Mouse (Mus musculus) hindbrain, postnatal 0 days (tissue): ENCODE data around the gene Rpn2. TPM values are rescaled to one million over a fixed set of nuclear protein-coding genes. Genes with fewer than 3 reads are reported as not detected.

Experiments
- ATAC-seq: fragments of 200-750 bp; cut with Nextera tagmentation; 2 replicates; pipeline ENCODE4 v1.8.0; 2017; ENCODE audit warnings: mild to moderate bottlenecking, moderate TSS enrichment, moderate library complexity
- DNase-seq: peaks from one replicate; pipeline ENCODE4 v3.0.0-alpha.2; 2015; ENCODE audit warnings: low spot score
- H3K27ac ChIP-seq: fragments of 300-500 bp; sonication (generic); 2 replicates; pipeline ENCODE4 v1.5.1; 2014; ENCODE audit warnings: mild to moderate bottlenecking
- H3K27me3 ChIP-seq: fragments of 300-500 bp; sonication (generic); 2 replicates; pipeline ENCODE4 v1.6.1; 2014; ENCODE audit warnings: low read length, mixed read lengths; ENCODE audit not compliant: insufficient read depth
- H3K36me3 ChIP-seq: fragments of 300-500 bp; sonication (generic); 2 replicates; pipeline ENCODE4 v1.6.1; 2014; ENCODE audit warnings: low read length, mixed read lengths; ENCODE audit not compliant: insufficient read depth
- H3K4me1 ChIP-seq: fragments of 300-500 bp; sonication (generic); 2 replicates; pipeline ENCODE4 v1.6.1; 2014; ENCODE audit warnings: antibody characterized with exemption, low read length, mixed read lengths; ENCODE audit not compliant: insufficient read depth
- H3K4me2 ChIP-seq: fragments of 300-500 bp; sonication (generic); 2 replicates; pipeline ENCODE4 v1.6.1; 2014; ENCODE audit warnings: low read depth, mild to moderate bottlenecking, low read length, moderate library complexity, mixed read lengths
- H3K4me3 ChIP-seq: fragments of 300-500 bp; sonication (generic); 2 replicates; pipeline ENCODE4 v1.5.1; 2014; ENCODE audit warnings: low read length
- H3K9ac ChIP-seq: fragments of 300-500 bp; sonication (generic); replicated peaks from 2 replicates; pipeline ENCODE4 v1.6.1; 2014; ENCODE audit warnings: mild to moderate bottlenecking, low read length, moderate library complexity, mixed read lengths
- H3K9me3 ChIP-seq: fragments of 300-500 bp; sonication (generic); 2 replicates; pipeline ENCODE4 v1.6.1; 2016; ENCODE audit warnings: low read length, mixed read lengths
- CTCF ChIP-seq: IDR thresholded peaks from 2 replicates; pipeline ENCODE4 v1.5.1; 2016; ENCODE audit warnings: antibody characterized with exemption, control low read depth, low read depth
- WGBS: fragments of 180-500 bp; shearing (Covaris S2); extraction: QIAGEN DNeasy Blood & Tissue Kit; methylation state at CpG from one replicate; pipeline ENCODE4 v1.1.7; 2014; 5-methylcytosine and 5-hydroxymethylcytosine counted together
- polyA plus RNA-seq: library from polyadenylated mRNA; unstranded; fragments of >200 nt; fragmentation: Nextera tagmentation; extraction: Ambion mirVana; gene quantifications from 2 replicates; pipeline ENCODE4 v1.2.1, GENCODE M21; 2015
- total RNA-seq: library from RNA; depleted of rRNA; stranded (reverse); fragments of >200 nt; gene quantifications from 2 replicates; pipeline ENCODE4 v1.2.3, GENCODE M21; 2014

The Rpn2 gene
- total and polyA plus RNA-seq, 2 experiments from 2014 or later: 201 to 253 TPM

DNA sequence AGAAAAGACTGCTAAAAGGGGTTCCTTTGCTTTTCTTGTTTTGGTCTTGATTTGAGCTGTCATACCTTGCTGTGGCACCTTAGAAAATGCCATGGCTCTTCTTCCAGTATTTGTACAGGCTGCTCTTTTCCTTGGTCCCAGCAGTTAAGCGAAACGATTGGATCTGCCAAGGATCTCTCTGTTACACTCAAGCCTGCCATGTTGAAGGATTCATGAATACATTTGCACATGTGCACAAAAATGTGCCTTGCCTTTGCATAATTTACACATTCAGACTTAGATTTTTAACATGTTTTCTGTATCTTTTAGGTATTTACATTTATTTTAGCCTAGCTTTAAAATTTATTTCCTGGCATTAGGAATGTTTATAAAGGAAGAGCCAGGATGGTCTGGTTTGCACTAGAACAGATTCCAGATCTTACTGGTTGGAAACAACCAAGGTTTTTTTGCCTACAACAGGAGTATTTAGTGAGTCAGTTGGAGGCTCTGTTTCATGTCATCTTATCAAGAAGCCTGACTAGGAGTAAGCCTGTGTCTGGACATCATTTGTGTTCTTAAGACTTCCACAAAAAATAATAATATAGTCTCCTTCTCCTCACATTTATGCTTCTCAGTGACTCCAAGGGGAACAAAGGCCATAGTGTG is 29.6 kb downstream of the Rpn2 start:
- Histone ChIP-seq H3K36me3 (peaks cover 22% of the 10 kb centered on the region; the same call in 1 of the 2 replicates), H3K9ac (no peak overlapping the region), H3K4me3 (no peak overlapping the region), H3K27ac (peak overlapping the region; percentile 65), H3K4me1 (no peaks in the 10 kb centered on the region), H3K4me2 (no peak overlapping the region), H3K27me3 (no peaks in the 10 kb centered on the region), H3K9me3 (no peaks in the 10 kb centered on the region)
- no peak for DNase-seq
- ATAC-seq: no peak
- WGBS: 65% methylated on average over 2 of the region's 2 CpGs
- TF ChIP-seq CTCF: no peak

DNA sequence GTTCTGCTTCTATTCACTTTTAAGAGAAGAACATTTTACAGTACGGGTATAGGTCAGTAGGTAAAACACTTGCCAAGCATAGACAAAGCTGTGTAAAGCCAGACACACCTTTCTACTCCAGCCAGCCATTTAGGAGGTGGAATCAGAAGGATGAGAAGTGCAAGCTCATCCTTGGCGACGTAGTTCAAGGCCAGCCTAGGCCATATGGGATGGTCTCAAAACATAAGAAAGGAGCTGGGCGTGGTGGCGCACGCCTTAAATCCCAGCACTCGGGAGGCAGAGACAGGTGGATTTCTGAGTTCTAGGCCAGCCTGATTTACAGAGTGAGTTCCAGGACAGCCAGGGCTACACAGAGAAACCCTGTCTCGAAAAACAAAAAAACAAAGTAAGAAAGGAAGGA is 30.8 kb downstream of the Rpn2 start:
- Histone ChIP-seq H3K4me2 (no peak overlapping the region), H3K4me1 (peaks cover 4% of the 10 kb centered on the region; the same call in 1 of the 2 replicates), H3K27me3 (no peaks in the 10 kb centered on the region), H3K27ac (no peak overlapping the region), H3K9ac (no peak overlapping the region), H3K4me3 (no peak overlapping the region), H3K9me3 (no peaks in the 10 kb centered on the region), H3K36me3 (peaks cover 12% of the 10 kb centered on the region; the same call in 1 of the 2 replicates)
- no peak for TF ChIP-seq CTCF
- no peak for DNase-seq
- WGBS: 95% methylated on average over 8 of the region's 8 CpGs
- no peak for ATAC-seq

DNA sequence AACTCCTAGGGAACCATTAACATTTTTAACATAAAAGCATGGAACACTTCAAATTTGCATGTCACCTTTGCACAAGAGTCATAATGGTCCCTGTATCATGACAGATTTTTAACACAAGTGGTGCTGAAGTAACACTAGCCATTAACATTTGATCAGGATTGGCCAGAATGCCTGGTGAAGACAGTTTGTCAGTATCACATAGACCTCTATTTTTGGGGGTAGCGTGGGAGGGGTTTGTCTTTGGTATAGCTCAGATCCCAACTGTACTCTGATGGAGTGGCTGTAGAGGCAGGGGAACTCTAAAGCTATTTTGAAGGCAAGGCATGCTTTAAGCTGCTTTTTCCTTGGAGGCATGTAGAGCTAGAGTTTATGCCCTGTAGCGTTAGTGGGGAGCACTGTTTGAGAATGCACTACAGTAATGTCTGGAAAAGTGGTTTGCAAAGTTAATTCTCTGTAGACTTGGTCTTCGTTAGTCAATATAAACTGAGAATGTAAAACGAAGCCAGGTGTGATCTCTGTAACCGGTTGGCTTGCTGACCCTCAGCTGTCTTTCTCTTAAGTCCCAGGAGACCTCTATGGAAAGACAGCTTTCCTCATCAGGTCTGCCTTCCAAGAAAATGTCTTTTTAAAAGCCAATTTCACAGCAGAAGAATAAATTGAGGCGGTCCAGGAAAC is 32.3 kb downstream of the Rpn2 start:
- WGBS: 83% methylated on average over 6 of the region's 6 CpGs
- Histone ChIP-seq H3K4me2 (no peak overlapping the region), H3K27me3 (no peaks in the 10 kb centered on the region), H3K27ac (no peak overlapping the region), H3K4me3 (no peak overlapping the region), H3K4me1 (peaks cover 4% of the 10 kb centered on the region; the same call in 1 of the 2 replicates), H3K9ac (no peak overlapping the region), H3K36me3 (peaks cover 20% of the 10 kb centered on the region), H3K9me3 (no peaks in the 10 kb centered on the region)
- DNase-seq: no peak
- ATAC-seq: no peak
- TF ChIP-seq CTCF: no peak

DNA sequence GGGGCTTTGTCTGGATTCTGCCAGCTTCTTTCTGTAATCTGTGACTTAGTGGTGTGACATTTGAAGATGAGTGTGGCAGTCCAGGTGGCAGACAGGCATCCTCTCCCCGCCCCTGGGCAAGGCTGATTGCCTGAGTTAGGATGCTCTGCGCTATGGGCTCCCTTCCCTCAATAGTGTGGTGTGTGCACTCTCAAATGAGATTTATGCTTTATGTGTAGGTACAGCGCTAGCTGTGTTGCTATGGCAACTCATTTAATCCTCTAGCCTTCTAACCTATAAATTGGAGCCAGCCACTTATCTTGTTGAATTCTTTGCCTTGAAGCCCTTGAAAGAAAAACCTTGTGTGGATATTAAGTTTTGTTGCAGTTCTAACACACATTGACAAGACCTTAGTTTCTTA is 34.9 kb downstream of the Rpn2 start:
- ATAC-seq (0 out of 2 replicates have a peak, but pooled peaks have one; percentile 41), DNase-seq (peak; percentile 49)
- no peak overlapping the region for H3K4me3 ChIP-seq
- H3K36me3 ChIP-seq: peaks cover 40% of the 10 kb centered on the region
- peaks cover 4% of the 10 kb centered on the region; the same call in 1 of the 2 replicates for H3K4me1 ChIP-seq
- no peak for TF ChIP-seq CTCF
- peak overlapping the region; percentile 68 for H3K27ac ChIP-seq
- H3K4me2 ChIP-seq: no peak overlapping the region
- no peak overlapping the region for H3K9ac ChIP-seq
- no peaks in the 10 kb centered on the region for H3K27me3 ChIP-seq
- 54% methylated on average over 3 of the region's 3 CpGs for WGBS
- no peaks in the 10 kb centered on the region for H3K9me3 ChIP-seq

DNA sequence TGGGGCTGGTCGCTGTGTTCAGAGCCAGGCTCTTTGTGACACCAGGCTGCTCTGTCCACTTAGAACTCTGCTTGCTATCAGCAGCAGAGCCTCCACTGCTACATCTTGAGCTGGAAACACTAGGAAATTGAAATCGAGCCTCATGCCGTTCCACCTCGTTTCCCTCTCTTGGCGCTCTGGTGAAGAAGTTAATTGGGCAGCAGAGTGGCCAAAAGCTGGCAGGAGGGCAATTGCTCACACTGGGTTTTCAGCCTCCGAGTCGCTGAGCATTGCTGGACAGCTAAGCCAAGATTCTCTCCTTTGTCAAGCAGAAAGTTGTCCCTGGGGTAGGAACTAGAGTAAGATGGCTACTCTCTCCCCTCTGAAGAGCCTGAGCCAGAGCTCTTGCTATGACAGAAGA is 35.5 kb downstream of the Rpn2 start:
- Histone ChIP-seq H3K9ac (no peak overlapping the region), H3K4me2 (no peak overlapping the region), H3K9me3 (no peaks in the 10 kb centered on the region), H3K4me1 (peaks cover 4% of the 10 kb centered on the region; the same call in 1 of the 2 replicates), H3K36me3 (peaks cover 40% of the 10 kb centered on the region), H3K4me3 (no peak overlapping the region), H3K27ac (peak overlapping the region; percentile 68), H3K27me3 (no peaks in the 10 kb centered on the region)
- 31% methylated on average over 7 of the region's 7 CpGs for WGBS
- no peak for TF ChIP-seq CTCF
- peak; percentile 84 for DNase-seq
- peak; percentile 67 for ATAC-seq

DNA sequence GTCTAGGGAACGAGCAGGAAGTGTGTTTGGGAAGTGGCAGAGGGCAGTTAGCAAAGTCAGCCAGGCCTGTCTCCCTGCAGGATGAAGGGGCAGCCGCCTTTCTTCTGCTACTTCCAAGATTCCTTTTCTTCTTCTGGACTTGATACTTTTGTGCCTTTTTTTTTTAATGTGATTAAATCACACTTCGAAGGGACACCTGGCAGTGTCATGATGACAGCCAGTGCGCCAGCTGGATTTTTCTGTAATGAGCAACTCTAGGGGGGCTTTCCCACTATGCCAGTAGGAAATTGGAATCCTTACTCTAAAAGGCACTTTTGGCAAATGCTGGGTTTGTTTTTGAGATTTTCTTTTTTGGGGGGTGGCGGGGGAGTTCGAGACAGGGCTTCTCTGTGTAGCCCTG is 36.7 kb downstream of the Rpn2 start:
- no peak overlapping the region for H3K9ac ChIP-seq
- H3K9me3 ChIP-seq: no peaks in the 10 kb centered on the region
- ATAC-seq (no peak), DNase-seq (no peak)
- no peaks in the 10 kb centered on the region for H3K27me3 ChIP-seq
- H3K4me3 ChIP-seq: no peak overlapping the region
- H3K4me1 ChIP-seq: peaks cover 4% of the 10 kb centered on the region; the same call in 1 of the 2 replicates
- H3K4me2 ChIP-seq: no peak overlapping the region
- H3K27ac ChIP-seq: 0 out of 2 replicates have a peak overlapping the region, but pooled peaks have one; percentile 68
- no peak for TF ChIP-seq CTCF
- 71% methylated on average over 6 of the region's 6 CpGs for WGBS
- H3K36me3 ChIP-seq: peaks cover 35% of the 10 kb centered on the region

DNA sequence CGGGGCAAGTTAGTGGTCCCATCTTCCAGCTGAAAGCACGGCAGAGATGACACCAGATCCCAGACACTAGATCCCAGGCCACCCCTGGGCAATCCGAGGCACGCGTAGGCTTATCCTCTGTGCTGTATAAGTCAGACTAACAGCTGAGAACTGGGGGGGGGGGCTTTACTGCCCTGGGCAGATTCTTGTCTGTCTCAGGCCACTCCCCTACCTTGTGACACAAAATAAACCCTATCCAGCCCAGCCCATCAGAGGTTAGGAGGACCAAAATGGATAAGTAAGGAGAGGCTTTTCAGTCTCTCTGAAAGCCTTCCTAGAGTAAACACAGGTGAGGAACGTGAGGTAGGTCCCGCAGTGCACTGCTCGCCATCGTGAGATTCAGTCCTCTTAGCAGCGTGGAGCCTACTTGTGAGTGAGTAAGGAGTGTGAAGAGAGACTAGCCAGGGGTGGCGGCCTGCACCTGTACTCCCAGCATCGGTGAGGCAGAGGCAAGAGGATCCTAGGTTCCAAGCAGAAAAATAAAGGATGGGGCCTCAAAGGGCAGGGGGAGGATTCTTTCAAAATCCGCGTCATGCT is 37.6 kb downstream of the Rpn2 start:
- WGBS: 82% methylated on average over 14 of the region's 14 CpGs
- H3K27ac ChIP-seq: no peak overlapping the region

More for the DNA sequence above, 37.6 kb downstream of the Rpn2 start:
- TF ChIP-seq CTCF: no peak
- no peak overlapping the region for H3K4me3 ChIP-seq
- no peak for ATAC-seq
- H3K27me3 ChIP-seq: no peaks in the 10 kb centered on the region
- H3K4me2 ChIP-seq: no peak overlapping the region
- H3K9ac ChIP-seq: no peak overlapping the region
- no peak for DNase-seq
- H3K4me1 ChIP-seq: peaks cover 4% of the 10 kb centered on the region; the same call in 1 of the 2 replicates
- peaks cover 35% of the 10 kb centered on the region for H3K36me3 ChIP-seq
- H3K9me3 ChIP-seq: no peaks in the 10 kb centered on the region
